Mouse (Mus musculus) heart, postnatal 0 days (tissue): ENCODE measurements at regions not wholly inside any gene's neighbourhood (a gene's known extent, or its start where the extent isn't known, plus 50 kb on each side); places are given as distances from the start of the nearest gene placed in this dataset.

Experiments used
- CTCF ChIP-seq: IDR thresholded peaks from 2 replicates; pipeline ENCODE4 v1.5.1; 2016; ENCODE audit warnings: antibody characterized with exemption, control low read depth, low read depth
- EP300 ChIP-seq: IDR thresholded peaks from 2 replicates; pipeline ENCODE4 v1.6.1; 2016; ENCODE audit warnings: antibody characterized with exemption, low read depth

DNA sequence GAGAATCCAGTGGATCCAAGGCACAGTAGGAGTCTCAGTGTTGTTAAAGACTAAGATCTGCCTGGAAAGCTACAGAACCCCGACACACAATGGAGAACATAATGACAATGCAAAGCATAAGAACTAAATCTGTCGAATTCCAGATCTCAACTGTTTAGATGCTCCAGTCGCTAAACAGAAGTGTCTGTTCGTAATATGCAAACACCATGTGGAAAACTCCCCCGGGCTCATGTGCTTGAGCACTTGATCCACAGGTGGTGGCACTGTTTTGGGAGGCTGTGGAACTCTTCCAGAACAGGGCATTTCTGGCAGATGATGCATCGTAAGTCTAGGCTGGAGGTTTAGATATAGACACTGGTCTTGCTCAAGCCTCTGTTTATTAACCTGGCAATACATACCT, 412.2 kb upstream of the Gm5415 start:
- TF ChIP-seq CTCF (no peak), EP300 (no peak)
